Mouse (Mus musculus) C2C12 (cell line): ENCODE results near the gene Pkig.

Source experiments
- CEBPB ChIP-seq: IDR thresholded peaks from one replicate; pipeline ENCODE4 v1.6.1; 2011; ENCODE audit warnings: low read depth, mild to moderate bottlenecking, control low read depth, moderate library complexity
- CTCF ChIP-seq: IDR thresholded peaks from one replicate; pipeline ENCODE4 v1.5.1; 2011; ENCODE audit not compliant: control insufficient read depth, insufficient read depth, insufficient read length
- MAX ChIP-seq: IDR thresholded peaks from one replicate; pipeline ENCODE4 v1.6.1; 2011; ENCODE audit warnings: mild to moderate bottlenecking, control low read depth
- MYOG ChIP-seq: IDR thresholded peaks from one replicate; pipeline ENCODE4 v1.6.1; 2011; ENCODE audit not compliant: control insufficient read depth, insufficient read length; ENCODE audit errors: extremely low read depth
- USF1 ChIP-seq: IDR thresholded peaks from one replicate; pipeline ENCODE4 v1.6.1; 2011; ENCODE audit warnings: low read depth, mild to moderate bottlenecking, control low read depth, moderate library complexity

- TF ChIP-seq CTCF (no peak), USF1 (no peak), MYOG (no peak), MAX (no peak), CEBPB (no peak)
These were observed 35.6 kb downstream of the Pkig start for GRCm38 (mm10) chr2:163693716-163694314.
